Comparison of ENCODE assay signal across 21 mouse cellular contexts in the genomic region with DNA sequence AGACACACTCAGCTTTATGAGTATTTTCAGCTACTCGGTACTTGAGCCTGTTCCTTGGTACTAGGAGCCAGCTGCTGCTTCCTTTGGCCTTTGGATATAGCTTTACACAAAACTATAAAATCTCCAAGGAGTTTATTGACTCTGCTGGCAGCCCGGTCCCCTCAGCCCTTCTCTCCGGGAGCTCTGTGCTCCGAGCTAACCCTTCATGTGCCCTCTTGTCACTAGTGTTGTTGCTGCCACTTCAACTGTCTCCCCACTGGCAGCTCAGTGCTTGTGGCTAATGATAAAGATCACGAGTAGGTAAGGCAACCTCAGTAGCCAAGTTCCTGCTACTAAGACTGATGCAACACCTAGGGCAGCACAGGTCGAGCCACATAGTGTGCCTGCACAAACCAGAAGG. TPM values are rescaled to one million over a fixed set of nuclear protein-coding genes. Genes with fewer than 3 reads are reported as not detected.
DNase-seq lines count a peak whose midpoint lies in the region; ATAC-seq lines count a peak whose summit lies in the region.
"Had no signal": no experiment of that assay in that cellular context is flagged by ENCODE, and none has a peak within 500 bp of the region (broad histone marks: within the 10 kb centered on the region; RNA-seq: fewer than 3 reads in every experiment).

No protein-coding gene starts in this region.

- H3K9me3 ChIP-seq in heart, embryonic 10.5 days, result no peaks in the 10 kb centered on the region
- H3K9me3 ChIP-seq in embryonic facial prominence, embryonic 10.5 days, result no peaks in the 10 kb centered on the region
- H3K9me3 ChIP-seq: embryonic facial prominence, embryonic 13.5 days; embryonic facial prominence, embryonic 15.5 days; forebrain, embryonic 10.5 days; forebrain, embryonic 12.5 days had no signal

- H3K27ac ChIP-seq in heart, embryonic 10.5 days, result no peak overlapping the region
- H3K27ac ChIP-seq in embryonic facial prominence, embryonic 10.5 days (replicated peaks), result no peak overlapping the region
- H3K27ac ChIP-seq: embryonic facial prominence, embryonic 13.5 days; embryonic facial prominence, embryonic 15.5 days; forebrain, embryonic 10.5 days; forebrain, embryonic 12.5 days had no signal

- no peak overlapping the region for H3K4me3 ChIP-seq in heart, embryonic 10.5 days
- no peak overlapping the region for H3K4me3 ChIP-seq in embryonic facial prominence, embryonic 10.5 days
- H3K4me3 ChIP-seq: embryonic facial prominence, embryonic 13.5 days; embryonic facial prominence, embryonic 15.5 days; forebrain, embryonic 10.5 days; forebrain, embryonic 12.5 days had no signal

- H3K4me1 ChIP-seq in heart, embryonic 10.5 days, result no peaks in the 10 kb centered on the region
- no peaks in the 10 kb centered on the region for H3K4me1 ChIP-seq in embryonic facial prominence, embryonic 10.5 days
- H3K4me1 ChIP-seq: embryonic facial prominence, embryonic 13.5 days; embryonic facial prominence, embryonic 15.5 days; forebrain, embryonic 10.5 days; forebrain, embryonic 12.5 days had no signal

- intact Hi-C loops in heart, postnatal 10 days (cut with DNase I), result no loop called here

- 86% methylated on average over 6 of the region's 6 CpGs for WGBS in heart, embryonic 10.5 days
- WGBS in embryonic facial prominence, embryonic 10.5 days, result 92% methylated on average over 6 of the region's 6 CpGs

- H3K27me3 ChIP-seq in heart, embryonic 10.5 days (ENCODE audit: insufficient read depth, poor library complexity, severe bottlenecking), result no peaks in the 10 kb centered on the region
- no peaks in the 10 kb centered on the region for H3K27me3 ChIP-seq in embryonic facial prominence, embryonic 10.5 days (replicated peaks; ENCODE audit: low read depth, poor library complexity, severe bottlenecking)
- H3K27me3 ChIP-seq: embryonic facial prominence, embryonic 13.5 days; embryonic facial prominence, embryonic 15.5 days; forebrain, embryonic 12.5 days had no signal

- H3K36me3 ChIP-seq in heart, embryonic 10.5 days, result peaks cover 88% of the 10 kb centered on the region
- H3K36me3 ChIP-seq in embryonic facial prominence, embryonic 10.5 days (replicated peaks), result peaks cover 98% of the 10 kb centered on the region

- peak; percentile 45 for DNase-seq in heart, embryonic 10.5 days (ENCODE audit: low spot score)
- no peak for DNase-seq in heart, postnatal 10 days
- peak; percentile 49 for DNase-seq in fat pad, adult 2 months (ENCODE audit: extremely low read depth, low read depth, low spot score)
- DNase-seq in embryonic facial prominence, embryonic 10.5 days (ENCODE audit: low spot score), result no peak
- DNase-seq in adrenal gland, postnatal 14 days, result no peak
- DNase-seq: adrenal gland, adult 2 months; adrenal gland, postnatal 10 days; adrenal gland, postnatal 36 days; cerebellum, adult 11-12 months; cerebellum, adult 2 months; cerebellum, adult 9-10 months; cerebellum, postnatal 10 days; cerebellum, postnatal 25 days had no signal

- ATAC-seq in megakaryocyte, adult 5-6 weeks (ENCODE audit: poor library complexity, severe bottlenecking), result peak; percentile 65
- ATAC-seq: forebrain, embryonic 14.5 days; forebrain, embryonic 16.5 days had no signal

RNA-seq across cellular contexts. Expression of a gene that starts 24.6 kb away (rescaled TPM):
- 55.0 and 60.0 TPM in 2 replicates for polyA plus RNA-seq in heart, embryonic 10.5 days (2016; fragmentation: Nextera tagmentation; extraction: Ambion mirVana)
- total RNA-seq in heart, postnatal 10 days (2021), result 100 to 1,000 TPM; 171 to 176 TPM
- total RNA-seq in megakaryocyte, adult 5-6 weeks (2015), result 20.7 and 27.3 TPM in 2 replicates
- total RNA-seq in megakaryocyte, adult 5-6 weeks (2017), result 46.0 and 57.2 TPM in 2 replicates
- polyA plus RNA-seq in embryonic facial prominence, embryonic 10.5 days (2016; fragmentation: Nextera tagmentation; extraction: Ambion mirVana), result 41.6 and 43.1 TPM in 2 replicates
- 103 TPM in 2 replicates for total RNA-seq in adrenal gland, postnatal 14 days (2021)

RNA-seq across cellular contexts. Expression of a gene that starts 52.7 kb away (rescaled TPM):
- polyA plus RNA-seq in heart, embryonic 10.5 days (2016; fragmentation: Nextera tagmentation; extraction: Ambion mirVana), result 0.11 and 0.13 TPM in 2 replicates
- total RNA-seq in heart, postnatal 10 days (2021), result not detected
- total RNA-seq in megakaryocyte, adult 5-6 weeks (2015), result 0.78 and 1.3 TPM in 2 replicates
- 0.37 and 1.8 TPM in 2 replicates for total RNA-seq in megakaryocyte, adult 5-6 weeks (2017)
- polyA plus RNA-seq in embryonic facial prominence, embryonic 10.5 days (2016; fragmentation: Nextera tagmentation; extraction: Ambion mirVana), result 0.24 and 0.36 TPM in 2 replicates
- total RNA-seq in adrenal gland, postnatal 14 days (2021), result 0.22 and 0.86 TPM in 2 replicates
- total RNA-seq: MEL had no signal
- polyA plus RNA-seq: embryonic facial prominence, embryonic 15.5 days had no signal

Comparison
In these comparisons a context has a peak if more than half of its experiments do, and no peak if none do; other contexts are left out.
1. DNase-seq: peak in heart, embryonic 10.5 days (single experiment) and fat pad, adult 2 months (single experiment); none in heart, postnatal 10 days (0 of 2), embryonic facial prominence, embryonic 10.5 days (single experiment) and adrenal gland, postnatal 14 days (single experiment).